Mouse (Mus musculus) neural tube, embryonic 11.5 days (tissue): ENCODE results near the gene Rnps1. TPM values are rescaled to one million over a fixed set of nuclear protein-coding genes. Genes with fewer than 3 reads are reported as not detected.

Experiments used
- ATAC-seq: fragments of 200-750 bp; cut with Nextera tagmentation; 2 replicates; pipeline ENCODE4 v1.8.0; 2017; ENCODE audit warnings: moderate number of reproducible peaks, mild to moderate bottlenecking, moderate TSS enrichment, moderate library complexity; ENCODE audit not compliant: insufficient read depth, low FRiP score, low TSS enrichment
- DNase-seq: peaks from one replicate; pipeline ENCODE4 v3.0.0-alpha.2; 2015; ENCODE audit warnings: low spot score
- H3K27ac ChIP-seq: fragments of 300-500 bp; sonication (generic); 2 replicates; pipeline ENCODE4 v1.5.1; 2014; ENCODE audit warnings: low read depth, mild to moderate bottlenecking, low read length
- H3K27me3 ChIP-seq: fragments of 300-500 bp; sonication (generic); 2 replicates; pipeline ENCODE4 v1.6.1; 2014; ENCODE audit warnings: mild to moderate bottlenecking, low read length, mixed read lengths; ENCODE audit not compliant: control insufficient read depth, insufficient read depth
- H3K36me3 ChIP-seq: fragments of 300-500 bp; sonication (generic); 2 replicates; pipeline ENCODE4 v1.6.1; 2014; ENCODE audit warnings: mild to moderate bottlenecking, low read length, moderate library complexity, mixed read lengths; ENCODE audit not compliant: control insufficient read depth, insufficient read depth
- H3K4me1 ChIP-seq: fragments of 300-500 bp; sonication (generic); 2 replicates; pipeline ENCODE4 v1.6.1; 2014; ENCODE audit warnings: low read length, mixed read lengths; ENCODE audit not compliant: control insufficient read depth, insufficient read depth
- H3K4me2 ChIP-seq: fragments of 300-500 bp; sonication (generic); 2 replicates; pipeline ENCODE4 v1.6.1; 2014; ENCODE audit warnings: low read depth, mild to moderate bottlenecking, moderate library complexity
- H3K4me3 ChIP-seq: fragments of 300-500 bp; sonication (generic); 2 replicates; pipeline ENCODE4 v1.5.1; 2014; ENCODE audit warnings: low read depth, low read length
- H3K9ac ChIP-seq: fragments of 300-500 bp; sonication (generic); 2 replicates; pipeline ENCODE4 v1.6.1; 2014; ENCODE audit warnings: mild to moderate bottlenecking, low read length
- H3K9me3 ChIP-seq: fragments of 300-500 bp; sonication (generic); 2 replicates; pipeline ENCODE4 v1.6.1; 2016; ENCODE audit warnings: low read length; ENCODE audit not compliant: control insufficient read depth
- WGBS: fragments of 180-500 bp; shearing (Covaris S2); extraction: QIAGEN DNeasy Blood & Tissue Kit; methylation state at CpG from one replicate; pipeline ENCODE4 v1.1.7; 2014; 5-methylcytosine and 5-hydroxymethylcytosine counted together
- polyA plus RNA-seq: library from polyadenylated mRNA; unstranded; fragments of >200 nt; fragmentation: Nextera tagmentation; extraction: Ambion mirVana; gene quantifications from 2 replicates; pipeline ENCODE4 v1.2.1, GENCODE M21; 2014

The Rnps1 gene
- polyA plus RNA-seq, 1 experiment from 2014 or later, result 385 TPM

DNA sequence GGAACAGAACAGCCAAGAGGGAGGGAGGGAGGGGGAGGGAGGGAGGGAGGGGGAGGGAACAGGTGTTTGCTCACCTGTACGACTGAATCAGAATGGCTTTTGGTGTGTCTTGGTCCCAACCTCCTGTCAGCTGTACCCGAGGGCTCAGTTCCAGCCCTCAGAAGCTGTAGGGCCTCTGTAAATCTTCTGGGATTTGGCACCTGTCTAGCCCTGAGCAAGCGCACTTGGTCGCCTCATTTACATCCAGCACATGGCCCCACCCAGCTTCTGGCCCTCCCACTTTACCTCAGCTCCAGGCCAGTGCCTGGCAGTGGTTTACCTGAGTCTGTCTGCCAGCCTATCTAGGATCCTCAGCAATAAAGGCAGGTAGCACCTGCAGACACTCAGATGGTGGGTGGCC, 20.8 kb upstream of the Rnps1 start:
- DNase-seq (no peak), ATAC-seq (no peak)
- no peak overlapping the region for H3K27ac ChIP-seq
- WGBS, result 34% methylated on average over 4 of the region's 4 CpGs
- no peaks in the 10 kb centered on the region for H3K27me3 ChIP-seq
- no peaks in the 10 kb centered on the region for H3K36me3 ChIP-seq
- H3K9ac ChIP-seq, result no peak overlapping the region
- no peak overlapping the region for H3K4me2 ChIP-seq
- H3K9me3 ChIP-seq, result no peaks in the 10 kb centered on the region
- H3K4me3 ChIP-seq, result no peak overlapping the region
- no peaks in the 10 kb centered on the region for H3K4me1 ChIP-seq

DNA sequence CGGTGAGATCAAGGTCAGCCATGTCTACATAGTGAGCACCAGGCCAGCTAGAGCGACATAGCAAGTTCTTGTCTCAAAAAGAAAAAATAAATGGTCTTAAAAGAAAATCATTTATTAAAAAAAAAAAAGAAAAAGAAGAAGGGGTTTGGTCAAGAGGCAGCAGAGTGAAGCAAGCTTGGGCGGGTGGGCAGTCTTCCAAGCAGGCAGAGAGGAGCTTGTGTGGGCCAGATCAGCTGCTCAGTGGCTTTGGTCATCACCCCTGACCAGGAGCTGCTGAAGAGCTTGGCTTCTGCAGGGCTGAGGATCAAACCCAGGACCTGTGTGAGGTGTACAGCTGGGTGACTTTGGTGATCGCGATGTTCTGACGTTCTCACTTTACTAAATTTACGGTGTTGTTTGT, 19.9 kb upstream of the Rnps1 start:
- no peak overlapping the region for H3K9ac ChIP-seq
- H3K9me3 ChIP-seq, result no peaks in the 10 kb centered on the region
- DNase-seq (no peak), ATAC-seq (no peak)
- no peaks in the 10 kb centered on the region for H3K4me1 ChIP-seq
- no peak overlapping the region for H3K27ac ChIP-seq
- no peaks in the 10 kb centered on the region for H3K27me3 ChIP-seq
- WGBS, result 86% methylated on average over 7 of the region's 7 CpGs
- H3K4me3 ChIP-seq, result no peak overlapping the region
- no peak overlapping the region for H3K4me2 ChIP-seq
- H3K36me3 ChIP-seq, result no peaks in the 10 kb centered on the region

DNA sequence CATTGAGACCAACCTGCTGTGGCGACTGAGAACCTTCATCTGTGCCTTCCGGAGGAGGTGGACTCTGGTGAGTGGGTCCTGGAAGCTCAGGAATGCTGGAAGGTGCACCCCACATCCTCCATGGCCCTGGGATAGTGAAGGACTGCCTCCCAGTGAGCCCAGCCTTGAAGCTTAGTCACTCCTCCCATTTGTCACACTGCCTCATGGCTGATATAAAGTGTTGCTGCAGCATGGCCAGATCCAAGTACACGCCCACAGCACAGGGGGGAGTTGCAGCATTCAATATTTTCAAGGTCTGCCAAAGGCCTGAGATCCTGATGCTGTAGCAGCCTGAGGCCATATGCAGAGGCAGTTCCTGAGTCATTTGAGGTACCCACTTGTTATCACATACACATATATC, 12.0 kb upstream of the Rnps1 start:
- Histone ChIP-seq H3K4me1 (no peaks in the 10 kb centered on the region), H3K36me3 (0 out of 2 replicates have a peak, but pooled peaks cover 2% of the 10 kb centered on the region), H3K4me2 (no peak overlapping the region), H3K4me3 (no peak overlapping the region), H3K27me3 (no peaks in the 10 kb centered on the region), H3K9ac (no peak overlapping the region), H3K9me3 (no peaks in the 10 kb centered on the region), H3K27ac (no peak overlapping the region)
- 71% methylated on average over 3 of the region's 3 CpGs for WGBS
- DNase-seq, result no peak
- ATAC-seq, result no peak

DNA sequence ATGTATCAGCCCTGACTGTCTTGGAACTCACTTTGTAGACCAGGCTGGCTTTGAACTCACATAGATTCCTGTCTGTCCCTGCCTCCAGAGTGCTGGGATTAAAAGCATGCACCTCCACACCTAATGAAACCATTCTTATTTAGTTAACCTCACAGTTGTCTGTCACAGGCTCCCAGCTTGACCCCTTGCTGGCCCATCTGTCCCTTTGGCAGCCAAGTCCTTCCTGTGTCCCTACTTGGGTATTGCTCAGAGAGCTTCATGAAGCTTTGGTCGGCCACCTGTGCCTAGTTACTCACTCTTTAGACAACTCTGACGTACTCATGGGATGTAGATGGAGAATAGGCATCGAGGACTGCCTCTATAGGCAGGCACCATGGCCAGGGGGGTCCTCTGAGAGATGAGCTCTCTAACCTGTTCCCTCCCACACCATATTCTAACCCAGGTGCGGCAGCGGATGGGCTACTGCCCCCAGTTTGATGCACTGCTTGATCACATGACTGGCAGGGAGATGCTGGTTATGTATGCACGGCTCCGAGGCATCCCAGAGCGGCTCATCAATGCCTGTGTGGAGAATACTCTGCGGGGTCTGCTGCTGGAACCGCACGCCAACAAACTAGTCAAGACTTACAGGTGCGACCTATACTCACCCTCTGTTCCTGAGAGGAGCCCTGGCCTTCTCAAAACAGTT, 7.1 kb upstream of the Rnps1 start:
- DNase-seq (no peak), ATAC-seq (no peak)
- no peak overlapping the region for H3K27ac ChIP-seq
- no peak overlapping the region for H3K4me2 ChIP-seq
- 90% methylated on average over 12 of the region's 12 CpGs for WGBS
- peaks cover 3% of the 10 kb centered on the region for H3K36me3 ChIP-seq
- no peaks in the 10 kb centered on the region for H3K4me1 ChIP-seq
- H3K9me3 ChIP-seq, result no peaks in the 10 kb centered on the region
- H3K27me3 ChIP-seq, result no peaks in the 10 kb centered on the region
- no peak overlapping the region for H3K4me3 ChIP-seq
- H3K9ac ChIP-seq, result no peak overlapping the region; the same call in 1 of the 2 replicates

DNA sequence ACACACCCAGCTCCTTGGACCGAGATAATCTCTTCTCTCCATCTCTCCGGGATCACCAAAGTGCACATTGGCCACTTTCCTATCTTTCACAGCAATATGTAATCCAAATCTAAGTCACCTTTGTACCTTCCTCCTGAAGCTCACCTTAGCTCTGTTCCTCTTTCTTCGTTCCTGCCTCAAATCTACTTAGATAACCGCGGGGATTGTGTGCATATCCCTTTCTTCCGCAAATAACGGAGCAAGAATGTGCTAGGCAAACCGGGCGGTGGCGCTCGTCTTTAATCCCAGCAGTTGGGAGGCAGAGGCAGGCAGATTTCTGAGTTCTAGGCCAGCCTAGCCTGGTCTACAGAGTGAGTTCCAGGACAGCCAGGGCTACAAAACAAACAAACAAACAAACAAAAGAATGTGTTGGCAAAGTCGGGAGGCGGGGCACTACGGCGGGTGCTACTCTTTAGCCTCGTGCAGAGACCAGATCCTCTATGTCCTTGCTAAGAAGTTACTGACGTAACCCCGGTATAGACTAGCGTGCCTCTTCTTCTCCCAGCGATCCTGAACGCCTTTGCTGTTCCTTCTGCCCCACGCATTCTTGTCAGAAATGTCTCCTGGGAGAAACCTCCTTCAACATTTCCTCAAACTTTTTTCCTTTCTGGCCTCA, 681 bp upstream of the Rnps1 start:
- H3K4me1 ChIP-seq, result peaks cover 10% of the 10 kb centered on the region; the same call in 1 of the 2 replicates
- peak overlapping the region; percentile 65 for H3K9ac ChIP-seq
- H3K27me3 ChIP-seq, result no peaks in the 10 kb centered on the region
- peak overlapping the region; percentile 71 for H3K4me3 ChIP-seq
- H3K27ac ChIP-seq, result 0 out of 2 replicates have a peak overlapping the region, but pooled peaks have one; percentile 54
- ATAC-seq (0 out of 2 replicates have a peak, but pooled peaks have one; percentile 22), DNase-seq (no peak)
- H3K9me3 ChIP-seq, result no peaks in the 10 kb centered on the region
- H3K4me2 ChIP-seq, result peak overlapping the region; percentile 87
- H3K36me3 ChIP-seq, result peaks cover 3% of the 10 kb centered on the region; the same call in 1 of the 2 replicates
- WGBS, result 35% methylated on average over 22 of the region's 22 CpGs

DNA sequence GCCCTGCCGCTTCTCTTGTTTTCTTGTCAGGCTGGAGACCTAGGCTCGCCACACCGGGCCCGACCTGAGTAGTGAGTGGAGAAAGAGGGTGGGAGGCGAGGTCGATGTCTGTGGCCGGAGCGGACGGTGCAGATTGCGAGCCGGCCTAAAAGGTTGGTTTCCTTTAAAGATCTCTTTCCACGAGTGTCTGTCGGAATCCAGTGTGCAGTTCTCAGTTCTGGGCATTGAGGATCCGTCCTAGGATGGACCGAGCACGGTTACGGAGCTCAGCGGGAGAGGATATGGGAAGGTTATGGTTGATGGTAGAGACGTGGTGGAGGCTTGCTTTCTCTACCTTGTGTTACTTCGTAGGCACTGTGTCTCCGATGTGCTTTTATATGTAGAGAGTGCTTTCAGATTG, 646 bp downstream of the Rnps1 start:
- H3K9ac ChIP-seq, result peak overlapping the region; percentile 74
- DNase-seq, result no peak
- H3K4me1 ChIP-seq, result peaks cover 10% of the 10 kb centered on the region; the same call in 1 of the 2 replicates
- WGBS, result under 1% methylated on average over 21 of the region's 21 CpGs
- peak overlapping the region; percentile 71 for H3K4me3 ChIP-seq
- peaks cover 15% of the 10 kb centered on the region for H3K36me3 ChIP-seq
- no peak for ATAC-seq
- H3K27ac ChIP-seq, result peak overlapping the region; percentile 85
- H3K9me3 ChIP-seq, result no peaks in the 10 kb centered on the region
- H3K27me3 ChIP-seq, result no peaks in the 10 kb centered on the region
- peak overlapping the region; percentile 87 for H3K4me2 ChIP-seq

- ATAC-seq, result no peak
- peaks cover 10% of the 10 kb centered on the region; the same call in 1 of the 2 replicates for H3K4me1 ChIP-seq
Measured at GRCm38 (mm10) chr17:24416051-24416652, 1.8 kb downstream of the Rnps1 start.

GRCm38 (mm10) chr17:24423114-24423513, 8.7 kb downstream of the Rnps1 start:
- Histone ChIP-seq H3K9me3 (no peaks in the 10 kb centered on the region), H3K4me2 (no peak overlapping the region), H3K4me1 (peaks cover 4% of the 10 kb centered on the region; the same call in 1 of the 2 replicates), H3K27me3 (no peaks in the 10 kb centered on the region), H3K27ac (no peak overlapping the region), H3K36me3 (peaks cover 43% of the 10 kb centered on the region), H3K9ac (no peak overlapping the region), H3K4me3 (no peak overlapping the region)
- ATAC-seq, result no peak
- 95% methylated on average over 4 of the region's 4 CpGs for WGBS
- DNase-seq, result no peak

More at GRCm38 (mm10) chr17:24416051-24416652, 1.8 kb downstream of the Rnps1 start:
- Histone ChIP-seq H3K9ac (no peak overlapping the region; the same call in 1 of the 2 replicates), H3K4me2 (peak overlapping the region; percentile 87), H3K36me3 (peaks cover 24% of the 10 kb centered on the region), H3K27me3 (no peaks in the 10 kb centered on the region), H3K27ac (no peak overlapping the region), H3K9me3 (no peaks in the 10 kb centered on the region), H3K4me3 (peak overlapping the region; percentile 71)
- DNase-seq, result no peak
- WGBS, result 95% methylated on average over 3 of the region's 3 CpGs
